Mouse (Mus musculus): ENCODE results near the gene Kcnab2. TPM values are rescaled to one million over a fixed set of nuclear protein-coding genes. Genes with fewer than 3 reads are reported as not detected.
A peak's percentile ranks its signal among the peaks of the same experiment; 100 is the strongest.

The Kcnab2 gene
- polyA plus RNA-seq, 1 experiment from 2014 or later, result 16.6 TPM

GRCm38 (mm10) chr4:152412524-152413080 is 65.1 kb downstream of the Kcnab2 start:
- Histone ChIP-seq H3K4me1 (peaks cover 14% of the 10 kb centered on the region), H3K4me3 (replicated peaks) (no peak overlapping the region), H3K4me2 (no peak overlapping the region), H3K27me3 (0 out of 2 replicates have a peak, but pooled peaks cover 3% of the 10 kb centered on the region), H3K36me3 (replicated peaks) (no peaks in the 10 kb centered on the region), H3K9me3 (no peaks in the 10 kb centered on the region), H3K9ac (no peak overlapping the region), H3K27ac (no peak overlapping the region)
- 81% methylated on average over 3 of the region's 3 CpGs for WGBS
- no peak for ATAC-seq (ENCODE audit: low FRiP score)

GRCm38 (mm10) chr4:152410961-152411360 is 66.7 kb downstream of the Kcnab2 start:
- 0 out of 2 replicates have a peak, but pooled peaks cover 3% of the 10 kb centered on the region for H3K27me3 ChIP-seq
- no peaks in the 10 kb centered on the region for H3K9me3 ChIP-seq
- peaks cover 24% of the 10 kb centered on the region for H3K4me1 ChIP-seq
- ATAC-seq (ENCODE audit: low FRiP score), result no peak
- no peaks in the 10 kb centered on the region for H3K36me3 ChIP-seq (replicated peaks)
- no peak overlapping the region for H3K4me2 ChIP-seq
- WGBS, result 87% methylated on average over 13 of the region's 13 CpGs
- H3K27ac ChIP-seq, result no peak overlapping the region
- H3K4me3 ChIP-seq (replicated peaks), result no peak overlapping the region
- no peak overlapping the region for H3K9ac ChIP-seq

- peaks cover 32% of the 10 kb centered on the region for H3K4me1 ChIP-seq
Observed at GRCm38 (mm10) chr4:152406531-152406930, 71.1 kb downstream of the Kcnab2 start.

GRCm38 (mm10) chr4:152405671-152406201 is 71.9 kb downstream of the Kcnab2 start:
- Histone ChIP-seq H3K36me3 (replicated peaks) (no peaks in the 10 kb centered on the region), H3K4me2 (0 out of 2 replicates have a peak overlapping the region, but pooled peaks have one; percentile 15), H3K4me3 (replicated peaks) (no peak overlapping the region), H3K27ac (peak overlapping the region; percentile 67), H3K9me3 (no peaks in the 10 kb centered on the region), H3K9ac (no peak overlapping the region; the same call in 1 of the 2 replicates), H3K4me1 (peaks cover 32% of the 10 kb centered on the region), H3K27me3 (no peaks in the 10 kb centered on the region)
- no peak for ATAC-seq (ENCODE audit: low FRiP score)
- WGBS, result 73% methylated on average over 7 of the region's 7 CpGs

More at GRCm38 (mm10) chr4:152406531-152406930, 71.1 kb downstream of the Kcnab2 start:
- ATAC-seq (ENCODE audit: low FRiP score), result no peak
- H3K27ac ChIP-seq, result peak overlapping the region; percentile 67; the same call in 1 of the 2 replicates
- H3K4me2 ChIP-seq, result no peak overlapping the region
- H3K9me3 ChIP-seq, result no peaks in the 10 kb centered on the region
- H3K36me3 ChIP-seq (replicated peaks), result no peaks in the 10 kb centered on the region
- no peak overlapping the region for H3K4me3 ChIP-seq (replicated peaks)
- no peak overlapping the region for H3K9ac ChIP-seq
- H3K27me3 ChIP-seq, result 0 out of 2 replicates have a peak, but pooled peaks cover 3% of the 10 kb centered on the region
- 79% methylated on average over 8 of the region's 8 CpGs for WGBS

- H3K9ac ChIP-seq, result no peak overlapping the region; the same call in 1 of the 2 replicates
- H3K4me3 ChIP-seq (replicated peaks), result no peak overlapping the region
- peak overlapping the region; percentile 67 for H3K27ac ChIP-seq
- no peaks in the 10 kb centered on the region for H3K27me3 ChIP-seq
- H3K4me1 ChIP-seq, result peaks cover 32% of the 10 kb centered on the region
- ATAC-seq (ENCODE audit: low FRiP score), result no peak
- H3K9me3 ChIP-seq, result no peaks in the 10 kb centered on the region
- H3K4me2 ChIP-seq, result 0 out of 2 replicates have a peak overlapping the region, but pooled peaks have one; percentile 15
- WGBS, result 42% methylated on average over 6 of the region's 6 CpGs
- no peaks in the 10 kb centered on the region for H3K36me3 ChIP-seq (replicated peaks)
Observed at GRCm38 (mm10) chr4:152405143-152405542, 72.5 kb downstream of the Kcnab2 start.

GRCm38 (mm10) chr4:152398926-152399325 is 78.7 kb downstream of the Kcnab2 start:
- Histone ChIP-seq H3K9me3 (no peaks in the 10 kb centered on the region), H3K27me3 (no peaks in the 10 kb centered on the region), H3K9ac (no peak overlapping the region), H3K36me3 (replicated peaks) (no peaks in the 10 kb centered on the region), H3K4me1 (0 out of 2 replicates have a peak, but pooled peaks cover 2% of the 10 kb centered on the region), H3K4me2 (no peak overlapping the region), H3K4me3 (replicated peaks) (no peak overlapping the region), H3K27ac (no peak overlapping the region)
- 80% methylated on average over 3 of the region's 3 CpGs for WGBS
- ATAC-seq (ENCODE audit: low FRiP score), result no peak

DNA sequence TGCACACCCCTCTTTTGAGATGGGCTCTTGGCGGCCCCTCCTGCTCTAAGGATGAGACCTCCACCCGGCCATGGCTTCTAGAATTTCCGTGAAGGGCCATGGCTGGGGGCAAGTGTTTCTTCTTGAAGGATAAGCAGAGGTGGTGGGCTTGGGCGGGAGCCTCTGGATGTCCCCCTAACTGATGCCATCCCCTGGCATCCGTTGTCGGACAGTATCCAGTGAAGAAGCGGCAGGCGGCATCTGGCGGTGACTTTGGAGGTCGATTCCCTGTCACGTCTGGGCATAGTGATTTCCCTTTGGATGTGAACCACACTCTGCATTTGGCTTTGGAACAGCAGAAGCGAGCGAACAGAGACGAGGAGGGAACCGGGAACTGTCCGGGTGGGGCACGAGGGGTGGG is 85.0 kb downstream of the Kcnab2 start:
- H3K27me3 ChIP-seq, result no peaks in the 10 kb centered on the region
- no peak overlapping the region for H3K9ac ChIP-seq
- 89% methylated on average over 17 of the region's 17 CpGs for WGBS
- no peaks in the 10 kb centered on the region for H3K9me3 ChIP-seq
- no peak overlapping the region for H3K4me2 ChIP-seq
- no peak overlapping the region for H3K4me3 ChIP-seq (replicated peaks)
- H3K4me1 ChIP-seq, result no peaks in the 10 kb centered on the region; the same call in 1 of the 2 replicates
- no peak for ATAC-seq (ENCODE audit: low FRiP score)
- H3K27ac ChIP-seq, result no peak overlapping the region
- H3K36me3 ChIP-seq (replicated peaks), result no peaks in the 10 kb centered on the region

DNA sequence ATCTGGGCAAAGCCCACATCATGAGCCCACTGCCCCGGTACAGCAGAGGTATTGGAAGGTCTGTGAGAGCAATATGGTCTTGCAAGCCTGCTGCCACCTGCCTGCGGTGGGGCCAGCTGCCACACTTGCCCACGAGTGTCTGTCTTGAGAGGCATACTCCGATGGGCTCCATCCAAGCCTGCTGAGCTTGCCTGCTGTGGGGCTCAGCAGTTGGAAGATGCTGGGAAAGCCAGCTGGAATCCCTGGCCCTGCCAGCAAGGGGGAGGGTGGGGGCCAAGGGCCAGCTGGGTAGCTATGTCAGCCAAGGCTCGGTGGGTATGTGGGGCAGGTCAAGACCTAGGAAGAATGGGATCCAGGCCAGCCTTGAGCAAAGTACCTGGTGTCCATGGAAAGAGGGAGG is 85.5 kb downstream of the Kcnab2 start:
- H3K9ac ChIP-seq, result no peak overlapping the region
- no peak for ATAC-seq (ENCODE audit: low FRiP score)
- H3K36me3 ChIP-seq (replicated peaks), result no peaks in the 10 kb centered on the region
- no peak overlapping the region for H3K4me3 ChIP-seq (replicated peaks)
- H3K27ac ChIP-seq, result no peak overlapping the region
- no peaks in the 10 kb centered on the region for H3K27me3 ChIP-seq
- no peaks in the 10 kb centered on the region for H3K9me3 ChIP-seq
- no peak overlapping the region for H3K4me2 ChIP-seq
- H3K4me1 ChIP-seq, result no peaks in the 10 kb centered on the region; the same call in 1 of the 2 replicates
- WGBS, result 80% methylated on average over 5 of the region's 5 CpGs

GRCm38 (mm10) chr4:152385644-152386043 is 92.0 kb downstream of the Kcnab2 start:
- no peak for ATAC-seq (ENCODE audit: low FRiP score)
- Histone ChIP-seq H3K27me3 (no peaks in the 10 kb centered on the region), H3K4me3 (replicated peaks) (no peak overlapping the region), H3K9me3 (no peaks in the 10 kb centered on the region), H3K4me2 (no peak overlapping the region), H3K27ac (no peak overlapping the region), H3K36me3 (replicated peaks) (no peaks in the 10 kb centered on the region), H3K4me1 (no peaks in the 10 kb centered on the region), H3K9ac (no peak overlapping the region)
- 65% methylated on average over 16 of the region's 16 CpGs for WGBS

- Histone ChIP-seq H3K27me3 (0 out of 2 replicates have a peak, but pooled peaks cover under 1% of the 10 kb centered on the region), H3K36me3 (replicated peaks) (no peaks in the 10 kb centered on the region), H3K4me3 (replicated peaks) (no peak overlapping the region), H3K4me1 (no peaks in the 10 kb centered on the region), H3K4me2 (no peak overlapping the region), H3K27ac (no peak overlapping the region), H3K9me3 (no peaks in the 10 kb centered on the region), H3K9ac (no peak overlapping the region)
- ATAC-seq (ENCODE audit: low FRiP score), result no peak
- 89% methylated on average over 17 of the region's 17 CpGs for WGBS
Observed at GRCm38 (mm10) chr4:152382528-152383252, 95.0 kb downstream of the Kcnab2 start.

- H3K27ac ChIP-seq, result peak overlapping the region; percentile 69; the same call in 1 of the 2 replicates
- ATAC-seq (ENCODE audit: low FRiP score), result 0 out of 2 replicates have a peak, but pooled peaks have one; percentile 10
- H3K4me1 ChIP-seq, result peaks cover 30% of the 10 kb centered on the region
- H3K27me3 ChIP-seq, result peaks cover 34% of the 10 kb centered on the region
- H3K36me3 ChIP-seq (replicated peaks), result no peaks in the 10 kb centered on the region
- H3K9ac ChIP-seq, result peak overlapping the region; percentile 33; the same call in 1 of the 2 replicates
- H3K9me3 ChIP-seq, result no peaks in the 10 kb centered on the region
- WGBS, result 35% methylated on average over 7 of the region's 7 CpGs
- peak overlapping the region; percentile 15; the same call in 1 of the 2 replicates for H3K4me2 ChIP-seq
- no peak overlapping the region for H3K4me3 ChIP-seq (replicated peaks)
Observed at GRCm38 (mm10) chr4:152365228-152365627, 112.4 kb downstream of the Kcnab2 start.

- Histone ChIP-seq H3K4me1 (peaks cover 30% of the 10 kb centered on the region), H3K36me3 (replicated peaks) (no peaks in the 10 kb centered on the region), H3K27me3 (peaks cover 57% of the 10 kb centered on the region), H3K27ac (no peak overlapping the region), H3K4me3 (replicated peaks) (no peak overlapping the region), H3K4me2 (no peak overlapping the region), H3K9me3 (no peaks in the 10 kb centered on the region), H3K9ac (no peak overlapping the region)
- WGBS, result 85% methylated on average over 9 of the region's 9 CpGs
- ATAC-seq (ENCODE audit: low FRiP score), result no peak
Observed at GRCm38 (mm10) chr4:152362180-152362579, 115.5 kb downstream of the Kcnab2 start.
